Mouse (Mus musculus) cortical plate, adult 2 months (tissue): ENCODE measurements around the gene Clip2.

Source experiments
- CTCF ChIP-seq: fragments of 200-500 bp; IDR thresholded peaks from 2 replicates; pipeline ENCODE4 v1.5.1; 2011; ENCODE audit warnings: mild to moderate bottlenecking, control low read depth, low read length; ENCODE audit not compliant: insufficient read depth; ENCODE audit errors: extremely low read depth
- POLR2A ChIP-seq: fragments of 200-500 bp; IDR thresholded peaks from 2 replicates; pipeline ENCODE4 v1.6.1; 2011; ENCODE audit warnings: mild to moderate bottlenecking, low read length, control low read depth; ENCODE audit not compliant: insufficient read depth; ENCODE audit errors: extremely low read depth

DNA sequence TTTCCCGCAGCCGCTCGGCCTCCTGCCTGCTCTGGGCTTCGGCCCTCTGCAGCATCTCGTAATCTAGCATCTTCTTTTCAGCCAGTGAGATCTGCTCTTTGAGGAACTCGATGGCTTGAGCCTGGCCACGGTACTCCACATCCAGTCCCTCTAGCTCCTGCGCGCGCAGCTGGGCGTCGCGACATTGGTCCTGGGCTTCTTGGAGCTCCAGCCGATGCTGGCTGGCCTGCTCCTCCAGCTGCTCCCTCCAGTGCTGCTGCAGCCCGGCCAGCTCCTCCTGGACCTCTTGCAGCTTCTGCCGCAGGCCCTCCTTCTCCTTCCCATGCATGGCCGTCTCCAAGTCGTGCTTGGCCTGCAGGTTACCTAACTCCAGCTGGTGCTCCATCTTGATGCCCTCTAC, 49.6 kb downstream of the Clip2 start:
- TF ChIP-seq CTCF (no peak), POLR2A (no peak)
